Mouse (Mus musculus) activated CD4-positive, CD25-positive, alpha-beta regulatory T cell, adult 4 months (primary cell): Measurements from ENCODE around the gene Gm20388. TPM values are rescaled to one million over a fixed set of nuclear protein-coding genes. Genes with fewer than 3 reads are reported as not detected.

ENCODE experiments used
- ATAC-seq: one replicate; pipeline ENCODE4 v1.8.0; 2017
- polyA plus RNA-seq, 2 experiments: library from polyadenylated mRNA; unstranded; fragments of 100-300 nt; shearing (Covaris generic); gene quantifications; one replicate each; pipeline ENCODE4 v1.2.1; 2017

The Gm20388 gene
- polyA plus RNA-seq, 2 experiments from 2014 or later, result 9.9 to 12.3 TPM

DNA sequence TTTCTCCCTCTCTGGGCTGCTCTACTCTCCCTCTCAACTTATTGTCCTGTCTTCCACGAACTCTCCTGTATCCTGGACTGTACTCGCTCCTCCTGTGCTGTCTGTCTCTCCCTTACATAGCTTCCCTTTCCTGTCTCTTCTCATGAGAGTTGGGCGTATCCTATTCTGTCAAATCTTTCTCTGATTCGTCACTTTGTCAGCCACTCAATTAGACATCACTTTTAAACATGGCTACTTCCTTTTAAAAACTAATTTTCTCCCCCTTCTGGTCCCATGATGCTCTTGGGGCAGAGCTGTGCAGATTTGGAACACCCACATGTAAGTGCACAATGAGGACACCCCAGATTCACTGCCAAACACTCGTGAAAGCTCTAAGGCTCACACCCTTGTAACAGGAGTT lies 905.7 kb downstream of the Gm20388 start:
- no peak for ATAC-seq

DNA sequence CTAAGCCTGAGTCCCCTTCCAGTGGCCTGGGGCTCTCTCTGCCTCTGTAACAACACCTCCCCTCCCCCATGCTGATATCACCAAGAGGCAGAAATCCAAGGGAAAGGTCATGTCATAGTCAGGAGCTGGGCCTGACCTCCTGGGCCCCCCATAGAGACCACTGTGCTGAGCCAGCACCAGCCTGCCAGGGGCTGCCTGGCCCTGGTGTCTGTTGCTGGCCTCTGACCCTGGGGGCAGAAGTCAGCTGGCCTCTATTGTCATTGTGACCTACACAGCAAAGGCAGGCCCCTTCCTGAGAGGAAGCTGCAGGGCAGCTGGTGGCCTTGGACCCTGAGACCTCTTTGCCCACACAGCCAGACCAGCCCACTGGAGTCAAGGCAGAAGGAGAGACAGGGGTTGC lies 909.3 kb downstream of the Gm20388 start:
- no peak for ATAC-seq

DNA sequence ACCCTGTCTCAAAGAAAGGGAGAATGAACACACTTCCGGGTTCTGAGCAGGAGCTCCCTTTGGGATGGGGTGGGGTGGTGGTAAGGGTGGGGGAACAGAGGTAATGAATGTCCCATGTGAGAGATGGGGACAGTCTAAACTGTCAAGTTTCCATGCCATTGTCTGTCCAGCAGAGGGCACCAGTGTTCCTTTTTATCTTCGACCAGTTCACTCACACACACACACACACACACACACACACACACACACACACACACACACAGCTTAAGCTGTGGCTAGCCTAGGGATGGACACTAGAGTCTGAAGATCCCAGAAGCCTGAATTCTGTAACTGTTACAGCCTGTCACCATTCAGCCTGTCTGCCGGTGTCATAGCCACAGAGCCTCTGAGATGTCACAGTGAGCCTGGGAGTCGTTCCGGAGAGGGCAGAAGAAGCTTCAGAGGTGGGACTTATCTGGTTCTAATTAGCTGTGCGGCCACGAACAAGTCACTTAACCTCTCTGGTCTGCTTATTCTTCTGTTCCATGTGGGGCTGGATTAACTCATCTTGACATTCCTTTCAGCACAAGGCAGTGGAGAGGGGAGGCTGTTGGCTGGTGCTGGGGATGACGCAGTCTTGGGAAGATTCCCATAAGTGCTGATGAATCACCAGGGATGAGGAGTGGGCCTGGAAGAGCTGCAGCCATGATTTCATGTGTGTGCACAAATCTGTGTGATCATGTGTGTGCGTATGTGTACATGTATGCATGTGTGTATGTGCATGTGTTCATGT lies 910.9 kb downstream of the Gm20388 start:
- no peak for ATAC-seq

DNA sequence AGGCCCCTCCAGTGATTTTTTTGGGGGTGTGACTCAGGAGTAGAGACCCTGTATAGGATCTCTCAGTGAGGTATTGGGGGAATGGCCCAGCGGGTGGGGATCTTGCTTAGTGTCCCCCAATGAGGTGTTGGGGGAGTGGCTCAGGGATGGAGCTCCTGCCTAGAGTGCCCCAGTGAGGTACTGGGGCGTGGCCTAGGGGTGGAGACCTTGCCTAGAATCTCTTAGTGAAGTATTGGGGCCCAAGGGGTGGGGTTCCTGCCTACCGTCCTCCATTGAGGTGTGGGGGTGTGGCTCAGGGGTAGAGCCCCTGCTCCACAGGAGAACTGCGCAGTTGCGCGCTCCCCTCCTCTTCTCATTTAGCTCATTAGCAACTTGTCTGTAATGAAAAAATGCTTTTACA lies 912.7 kb downstream of the Gm20388 start:
- no peak for ATAC-seq

DNA sequence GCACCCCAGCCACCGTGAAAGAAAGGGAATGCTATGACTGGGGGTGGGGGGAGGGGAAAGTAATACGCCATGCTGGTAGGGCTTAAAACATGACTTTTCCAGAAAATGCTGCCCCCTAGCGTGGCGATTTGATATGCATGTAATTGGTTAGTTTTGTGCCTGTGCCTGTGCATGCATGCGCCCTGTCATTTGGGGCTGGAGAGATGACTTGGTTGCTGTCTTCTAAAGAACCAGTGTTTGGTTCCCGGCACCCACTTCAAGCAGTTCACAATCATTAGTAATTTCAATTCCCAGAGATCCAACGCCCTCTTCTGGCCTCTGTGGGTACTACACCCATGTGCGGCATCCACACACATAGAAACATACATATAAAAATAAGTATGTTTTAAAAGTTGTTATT lies 913.2 kb downstream of the Gm20388 start:
- no peak for ATAC-seq

DNA sequence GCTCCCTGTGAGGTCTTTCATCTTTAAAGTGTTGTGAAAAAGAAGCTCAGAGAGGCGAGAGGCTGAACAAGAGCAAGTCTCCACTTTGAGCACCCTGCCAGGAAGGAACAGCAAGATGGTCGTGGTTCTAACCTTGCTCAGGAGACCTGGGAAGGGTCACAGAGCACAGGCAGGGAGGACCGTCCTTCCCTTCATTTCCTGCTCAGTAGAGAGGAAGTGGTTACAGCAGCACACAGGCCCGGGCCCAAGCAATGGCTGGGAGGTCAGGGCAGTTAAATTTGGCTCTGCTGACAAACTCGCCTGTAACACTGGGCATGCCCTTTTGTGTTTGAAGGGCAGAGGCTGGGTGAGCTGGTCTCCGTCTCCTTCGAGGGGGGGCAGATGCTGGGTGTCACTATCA lies 914.0 kb downstream of the Gm20388 start:
- peak; percentile 58 for ATAC-seq

DNA sequence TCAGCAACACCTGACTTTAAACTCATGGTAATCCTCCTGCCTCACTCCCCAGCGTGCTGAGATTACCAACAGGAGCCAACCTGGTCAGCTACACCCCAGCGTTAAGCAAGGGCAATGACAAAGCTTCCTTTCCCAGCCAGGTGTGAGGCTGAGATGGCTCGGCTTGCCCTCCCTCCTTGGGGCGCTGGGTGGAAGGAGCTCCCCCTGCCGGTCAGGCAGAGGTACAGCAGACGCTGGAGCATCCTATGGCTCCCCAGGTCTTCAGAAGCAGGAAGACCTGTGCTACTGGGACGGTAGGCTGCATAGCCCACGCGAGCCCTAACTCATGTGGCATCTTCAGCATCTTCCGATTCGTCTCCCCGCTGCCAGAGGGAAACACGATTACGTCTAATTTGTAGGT lies 917.6 kb downstream of the Gm20388 start:
- ATAC-seq, result peak; percentile 74

DNA sequence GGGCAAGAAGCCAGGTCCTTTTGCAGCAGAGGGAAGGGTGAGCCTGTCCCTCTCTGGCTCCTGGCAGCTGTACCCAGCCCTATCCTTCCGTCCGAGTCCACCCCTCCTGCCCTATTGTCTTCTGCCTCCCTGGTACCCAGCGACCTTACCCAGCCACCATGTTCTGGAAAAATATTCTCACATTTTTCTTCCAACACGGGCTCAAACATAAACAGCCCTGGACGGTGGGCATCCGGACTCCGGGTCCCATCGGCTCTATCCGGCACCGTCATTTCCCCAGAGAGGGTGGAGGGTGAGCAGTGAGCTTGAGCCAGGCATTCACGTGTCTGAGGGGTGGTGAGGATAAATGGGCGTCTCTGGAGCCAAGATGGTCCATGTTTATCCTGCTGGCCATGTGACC lies 920.0 kb downstream of the Gm20388 start:
- no peak for ATAC-seq

DNA sequence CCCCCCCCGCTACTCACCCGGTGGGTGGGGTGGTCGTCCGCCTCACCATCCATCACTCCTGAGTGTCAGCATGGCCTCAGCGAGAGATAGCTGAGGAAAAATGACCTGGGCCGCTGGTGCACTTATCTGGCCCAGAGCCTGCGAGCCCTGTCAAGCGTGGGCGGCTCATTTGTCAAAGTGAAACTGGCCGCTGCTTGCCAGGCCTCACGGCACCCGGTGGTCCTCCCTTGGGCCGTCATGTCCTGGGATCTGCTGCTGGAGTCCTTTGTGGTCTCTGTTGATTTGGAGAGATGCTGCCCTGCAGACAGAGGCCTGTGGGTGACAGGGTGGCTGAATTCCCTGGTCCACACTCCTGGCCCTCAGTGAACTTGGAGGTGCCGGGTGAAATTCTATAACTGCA lies 921.4 kb downstream of the Gm20388 start:
- peak; percentile 36 for ATAC-seq

DNA sequence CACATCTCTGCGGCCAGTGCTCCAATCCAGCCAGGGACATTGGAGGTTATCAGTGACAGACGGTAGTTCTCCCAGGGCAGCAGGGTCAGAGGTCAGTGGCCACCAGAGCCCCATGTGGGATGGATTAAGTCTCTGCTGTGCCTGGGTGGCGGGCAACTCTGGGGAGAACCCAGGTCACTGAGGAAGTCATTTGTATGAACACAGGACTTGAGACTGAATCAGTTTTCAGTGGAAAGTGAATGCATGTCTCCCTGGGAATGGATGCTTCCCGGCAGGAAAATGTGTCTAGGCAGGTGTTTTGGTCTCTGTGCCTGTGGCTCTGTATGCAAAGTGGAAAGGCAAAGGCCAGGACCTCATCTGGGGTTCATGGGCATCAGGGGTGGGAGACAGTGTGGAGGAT lies 922.6 kb downstream of the Gm20388 start:
- no peak for ATAC-seq

DNA sequence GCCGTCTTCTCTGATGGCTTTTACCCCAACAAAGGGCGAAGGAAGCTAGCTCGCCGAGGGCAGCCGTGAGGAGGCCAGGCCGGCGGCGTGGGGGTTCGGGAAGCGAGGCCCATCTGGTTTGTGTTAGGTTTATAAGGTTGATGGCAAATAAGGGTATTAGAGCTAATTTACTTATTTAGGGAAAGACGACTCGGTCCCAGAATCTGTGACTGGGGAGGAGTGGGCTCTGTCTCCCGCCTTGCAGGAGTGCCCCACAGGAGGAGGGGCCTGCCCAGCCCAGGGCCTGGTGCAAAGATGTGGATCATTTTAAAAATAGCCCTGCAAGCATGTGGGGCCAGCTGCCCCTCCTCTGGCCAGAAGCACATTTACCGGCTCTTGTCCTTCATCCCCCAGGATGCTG lies 928.4 kb downstream of the Gm20388 start:
- ATAC-seq, result no peak

DNA sequence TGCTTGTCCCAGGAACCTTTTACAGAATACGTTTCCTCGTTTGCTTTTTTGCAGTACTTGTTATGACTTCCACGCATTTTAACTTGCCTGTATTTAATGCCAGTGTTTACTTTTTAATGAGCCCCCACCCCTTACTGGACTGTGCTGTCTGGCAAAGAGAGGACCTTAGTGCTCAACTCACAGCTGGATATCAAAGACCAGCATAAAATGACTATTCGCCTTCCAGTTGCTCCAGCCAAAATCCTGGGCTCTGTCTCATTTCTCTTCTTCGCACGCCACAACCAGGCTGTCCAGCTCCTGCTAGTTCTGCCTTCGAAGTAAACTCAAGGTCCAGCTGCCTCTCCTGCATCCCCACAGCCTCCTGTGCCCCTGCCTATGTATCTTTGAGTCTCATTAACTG lies 932.4 kb downstream of the Gm20388 start:
- ATAC-seq, result no peak

DNA sequence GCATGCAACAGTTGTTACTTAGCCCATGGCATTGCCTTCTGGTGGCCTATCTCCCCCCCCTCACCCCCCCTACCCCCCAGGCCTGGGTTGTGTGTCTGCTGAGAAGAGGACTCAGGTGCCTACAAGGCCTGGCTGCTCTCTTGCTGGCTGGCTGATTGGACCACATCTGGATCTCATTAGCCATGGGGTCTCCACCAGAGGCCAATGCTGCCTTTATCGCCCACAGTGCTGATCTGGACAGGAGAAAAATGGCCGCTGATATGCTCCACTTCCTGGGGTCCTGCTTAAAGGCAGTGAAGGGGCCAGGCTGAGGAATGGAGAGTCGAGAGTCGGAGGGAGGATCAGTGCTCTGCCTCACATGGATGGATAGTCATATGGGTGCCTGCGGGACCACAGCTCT lies 935.4 kb downstream of the Gm20388 start:
- no peak for ATAC-seq

DNA sequence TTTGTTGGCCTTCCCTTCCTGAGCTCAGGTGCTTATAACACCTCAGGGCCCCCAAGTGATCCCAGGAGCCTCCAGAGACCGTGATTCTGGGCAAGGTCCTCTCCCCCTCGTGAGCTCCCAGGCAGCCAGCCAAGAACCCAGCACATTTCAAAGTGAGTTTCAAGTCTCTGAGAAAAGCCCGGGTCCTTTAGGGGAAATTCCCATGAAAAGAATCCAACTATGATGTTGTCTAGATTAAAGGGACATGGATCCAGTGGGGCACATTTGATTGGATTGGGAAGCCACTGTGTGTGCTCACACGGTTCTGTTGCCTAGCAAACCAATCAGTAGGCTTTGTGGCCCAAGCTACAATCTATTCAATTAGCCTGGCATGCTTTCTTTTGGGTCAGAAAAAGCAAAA lies 936.6 kb downstream of the Gm20388 start:
- ATAC-seq, result no peak

DNA sequence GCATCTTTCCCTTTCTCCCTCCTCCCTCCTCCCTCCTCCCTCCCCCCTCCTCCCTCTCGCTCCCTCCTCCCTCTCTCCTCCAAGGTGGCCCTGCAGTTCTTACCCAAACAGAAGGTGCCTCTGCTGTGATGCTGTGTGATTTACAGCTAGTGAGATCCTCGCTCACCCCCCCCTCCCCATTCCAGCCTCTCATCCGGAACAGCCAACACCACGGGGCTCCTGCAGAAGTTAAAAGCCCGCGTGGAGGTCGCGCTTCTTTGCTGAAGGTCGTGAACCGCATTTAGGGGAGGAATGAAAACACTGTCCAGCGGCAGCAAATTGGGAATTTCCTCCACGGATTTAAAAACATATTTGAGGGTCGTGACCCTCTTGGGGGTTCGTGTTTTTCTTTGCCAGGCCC lies 937.1 kb downstream of the Gm20388 start:
- no peak for ATAC-seq

DNA sequence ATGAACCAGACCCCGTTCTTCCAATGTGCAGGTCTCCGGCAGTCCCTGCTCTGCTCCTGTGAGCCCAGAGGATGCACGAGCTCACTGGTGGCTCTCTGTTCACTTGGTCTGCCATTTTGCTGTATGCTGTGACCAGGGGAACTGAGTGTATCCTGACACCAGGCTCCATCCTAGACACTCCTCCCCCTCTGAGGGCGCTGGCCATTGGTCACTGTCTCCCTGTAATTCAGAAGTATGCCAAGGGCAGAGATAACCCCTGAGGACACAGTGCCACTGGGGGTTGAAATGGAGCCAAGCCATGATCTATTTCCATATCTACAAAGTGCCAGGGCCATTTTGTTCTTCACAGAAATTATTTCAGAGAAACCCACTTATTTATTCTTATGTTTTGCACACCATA lies 937.8 kb downstream of the Gm20388 start:
- no peak for ATAC-seq

DNA sequence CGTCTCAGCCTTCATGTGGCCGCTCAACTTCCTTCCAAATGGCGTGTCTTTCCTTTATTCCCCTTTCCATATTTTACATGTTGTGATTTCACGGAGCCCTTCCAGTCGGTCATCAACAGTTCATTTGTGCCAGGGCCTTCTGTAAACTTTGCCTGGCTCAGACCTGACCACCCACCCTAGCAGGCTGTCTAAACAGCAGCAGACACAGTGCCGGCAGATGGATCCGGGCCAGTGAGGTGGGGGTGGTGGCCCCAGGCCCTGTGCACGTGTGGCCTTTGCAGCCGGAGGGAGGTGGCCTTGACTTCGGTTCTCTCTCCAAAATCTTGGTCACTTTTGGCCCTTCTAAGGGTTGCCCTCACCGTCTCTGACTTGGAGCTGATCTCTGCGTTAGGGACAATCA lies 940.8 kb downstream of the Gm20388 start:
- no peak for ATAC-seq

DNA sequence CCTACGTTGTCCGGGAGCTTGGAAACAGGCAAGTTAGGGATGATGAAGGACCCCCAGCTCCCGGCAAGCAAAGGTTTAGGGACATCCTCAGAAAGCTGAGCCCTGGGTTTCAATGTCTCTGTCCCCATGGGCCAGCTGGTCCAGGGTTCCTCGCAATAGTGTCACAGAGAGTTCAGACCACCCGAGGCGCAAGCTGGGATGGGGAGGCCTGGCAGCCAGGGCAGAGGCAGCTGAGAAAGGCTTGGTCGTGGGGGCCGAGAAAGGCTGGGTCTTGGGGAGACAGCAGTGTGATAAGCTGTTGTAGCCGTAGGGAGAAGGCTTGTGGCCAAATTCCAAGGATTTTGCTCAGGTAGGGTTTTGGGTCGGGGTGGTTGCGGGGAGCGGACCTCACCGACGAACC lies 949.2 kb downstream of the Gm20388 start:
- ATAC-seq, result no peak

DNA sequence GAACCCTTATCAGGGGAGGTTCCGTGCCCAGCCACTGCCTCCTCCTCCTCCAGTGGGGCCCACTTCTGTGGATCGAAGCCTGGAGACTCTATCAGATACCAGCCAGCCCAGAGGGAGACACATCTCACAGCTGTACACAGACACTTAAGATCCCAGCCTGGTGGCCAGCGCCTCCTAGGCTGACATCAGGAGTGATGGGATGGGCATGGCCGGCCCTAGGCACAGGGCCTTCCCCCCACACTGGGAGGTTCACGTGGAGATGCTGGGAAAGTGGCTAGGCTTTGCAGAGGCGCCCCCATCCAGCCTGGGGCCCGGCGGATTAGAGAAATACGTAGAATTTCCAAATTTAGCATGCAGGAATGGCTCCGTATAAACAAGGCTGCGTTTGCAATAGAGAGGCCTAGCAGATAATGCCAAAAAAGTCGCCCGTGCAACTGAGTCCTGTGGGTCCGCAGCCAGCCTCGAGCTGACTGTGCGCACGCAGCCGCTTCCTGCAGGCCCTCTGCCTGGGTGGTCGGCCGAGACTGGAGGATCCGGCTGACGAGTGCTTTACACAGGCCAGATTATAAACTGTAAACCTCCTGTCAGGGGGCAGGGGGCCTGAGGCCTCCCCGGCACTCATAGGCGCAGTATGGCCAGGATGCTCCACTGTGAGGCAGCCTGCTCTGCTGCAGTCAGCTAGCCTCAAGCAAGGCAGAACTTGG lies 949.9 kb downstream of the Gm20388 start:
- no peak for ATAC-seq

DNA sequence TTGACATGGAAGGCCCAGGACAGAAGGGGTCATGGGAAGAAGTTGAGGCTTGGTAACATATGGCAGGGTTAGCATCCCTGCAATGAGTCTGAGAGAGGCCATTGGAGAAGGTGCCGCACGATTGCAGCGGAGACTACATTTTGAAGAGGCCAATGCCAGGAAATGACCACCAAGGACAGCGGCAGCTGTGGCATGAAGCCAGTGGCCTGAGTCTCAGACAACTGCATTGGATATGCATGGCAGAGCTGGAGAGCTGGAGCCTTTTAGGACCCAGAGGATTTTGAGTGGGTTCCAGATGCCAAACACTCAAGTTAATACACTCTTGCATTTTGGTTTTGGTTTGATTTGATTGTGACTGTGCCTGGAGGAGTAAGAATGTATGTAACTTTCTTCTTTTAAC lies 953.0 kb downstream of the Gm20388 start:
- ATAC-seq, result no peak

DNA sequence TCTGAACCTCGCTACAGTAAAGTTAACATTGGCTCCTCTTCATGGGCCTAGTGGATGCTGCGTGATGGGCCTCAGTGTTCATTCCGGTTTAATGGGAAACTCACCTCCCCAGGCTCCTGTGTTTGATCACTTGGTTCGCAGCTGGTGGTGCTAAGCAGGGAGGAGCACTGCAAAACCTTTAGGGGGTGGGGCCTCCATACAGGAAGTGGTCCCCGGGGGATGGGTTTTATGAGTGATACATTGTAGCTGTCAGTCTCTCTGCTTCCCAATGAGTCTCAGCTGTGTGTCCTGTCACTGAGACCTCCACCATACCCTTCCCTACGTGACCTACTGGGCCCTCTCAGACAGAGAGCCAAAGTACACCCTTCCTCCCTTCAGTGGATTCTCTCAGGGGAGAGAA lies 956.7 kb downstream of the Gm20388 start:
- no peak for ATAC-seq

DNA sequence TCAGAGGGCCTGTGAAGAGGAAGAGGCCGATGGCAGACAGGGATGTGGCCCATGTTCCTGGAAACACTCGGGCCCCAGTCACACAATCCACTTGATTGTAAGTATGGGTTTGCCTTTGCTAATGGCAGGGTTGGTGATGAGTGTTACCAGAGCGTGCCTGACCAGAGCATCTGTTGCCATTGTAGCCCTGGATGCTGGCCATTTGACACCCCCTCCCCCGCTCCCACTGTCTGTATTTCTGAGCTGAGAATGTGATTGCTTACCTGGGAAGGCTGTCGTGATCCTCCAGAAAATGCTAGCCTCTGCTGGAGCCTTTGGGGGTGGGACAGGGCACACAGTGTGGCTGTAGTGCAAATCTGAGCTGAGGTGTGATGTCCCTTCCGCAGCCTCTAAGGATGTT lies 962.0 kb downstream of the Gm20388 start:
- ATAC-seq, result no peak

DNA sequence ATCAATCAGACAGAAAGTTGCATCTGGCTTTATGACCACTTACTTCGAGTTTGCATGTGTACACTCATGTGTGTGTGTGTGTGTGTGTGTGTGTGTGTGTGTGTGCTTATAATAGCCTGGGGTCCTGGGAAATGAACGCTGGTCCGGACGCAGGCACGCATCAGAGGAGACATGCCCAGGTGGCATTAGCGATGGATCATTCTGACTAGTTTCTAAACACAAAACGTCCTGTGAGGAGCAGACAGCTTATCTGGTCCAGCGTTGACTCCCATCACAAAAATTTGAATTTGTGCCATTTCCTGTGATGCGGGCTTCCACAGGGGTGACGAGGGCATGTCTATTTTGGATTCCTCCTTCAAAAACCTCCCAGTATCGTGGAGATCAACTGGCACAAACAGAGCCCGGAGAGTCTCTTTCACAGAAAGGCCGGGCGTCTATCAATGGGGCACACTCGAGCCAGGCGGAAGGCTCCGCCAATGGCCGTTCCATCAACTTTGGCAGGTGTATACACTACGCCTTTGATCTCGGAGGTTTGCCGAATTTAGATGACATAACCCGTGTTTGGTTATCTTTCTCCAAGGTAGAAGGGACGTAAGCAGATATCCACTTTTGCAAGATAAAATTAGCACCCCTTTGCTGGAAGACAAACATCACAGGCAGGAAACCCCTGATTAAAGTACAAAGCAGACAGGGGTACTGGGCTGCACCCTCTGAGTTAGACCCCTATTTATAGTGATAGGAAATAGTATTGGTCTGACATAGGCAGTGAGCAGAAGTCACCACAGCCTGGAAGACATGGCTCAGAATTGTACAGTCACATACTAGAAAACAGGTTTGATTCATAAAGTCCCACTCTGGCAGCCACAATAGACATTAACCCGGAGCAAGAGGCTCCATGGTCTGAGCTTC lies 965.6 kb downstream of the Gm20388 start:
- ATAC-seq, result no peak

DNA sequence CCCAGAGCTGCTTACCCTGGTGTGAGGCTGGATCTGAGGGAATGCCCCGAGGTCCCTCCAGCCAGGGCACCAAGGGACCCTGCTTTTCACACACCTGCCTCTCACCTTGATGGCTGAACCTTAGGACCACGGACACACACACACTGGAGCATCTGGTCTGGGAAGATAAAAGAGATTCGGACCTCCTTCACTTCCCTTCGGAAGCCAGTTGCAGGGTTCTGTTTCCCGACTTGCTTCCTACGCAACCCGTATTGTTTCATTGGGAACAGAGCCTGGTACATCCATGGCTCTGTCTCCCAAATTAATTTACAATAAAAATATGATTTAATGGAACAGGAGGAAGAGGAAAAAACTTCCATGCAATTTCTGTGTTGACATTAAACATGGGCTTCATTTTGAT lies 966.4 kb downstream of the Gm20388 start:
- ATAC-seq, result no peak
